Mouse (Mus musculus): ENCODE results near the gene Znrd1as. TPM values are rescaled to one million over a fixed set of nuclear protein-coding genes. Genes with fewer than 3 reads are reported as not detected.

Gene Znrd1as
- total RNA-seq (2015), result 3.3 and 5.5 TPM in 2 replicates
- 6.2 and 8.6 TPM in 2 replicates for total RNA-seq (2017)

DNA sequence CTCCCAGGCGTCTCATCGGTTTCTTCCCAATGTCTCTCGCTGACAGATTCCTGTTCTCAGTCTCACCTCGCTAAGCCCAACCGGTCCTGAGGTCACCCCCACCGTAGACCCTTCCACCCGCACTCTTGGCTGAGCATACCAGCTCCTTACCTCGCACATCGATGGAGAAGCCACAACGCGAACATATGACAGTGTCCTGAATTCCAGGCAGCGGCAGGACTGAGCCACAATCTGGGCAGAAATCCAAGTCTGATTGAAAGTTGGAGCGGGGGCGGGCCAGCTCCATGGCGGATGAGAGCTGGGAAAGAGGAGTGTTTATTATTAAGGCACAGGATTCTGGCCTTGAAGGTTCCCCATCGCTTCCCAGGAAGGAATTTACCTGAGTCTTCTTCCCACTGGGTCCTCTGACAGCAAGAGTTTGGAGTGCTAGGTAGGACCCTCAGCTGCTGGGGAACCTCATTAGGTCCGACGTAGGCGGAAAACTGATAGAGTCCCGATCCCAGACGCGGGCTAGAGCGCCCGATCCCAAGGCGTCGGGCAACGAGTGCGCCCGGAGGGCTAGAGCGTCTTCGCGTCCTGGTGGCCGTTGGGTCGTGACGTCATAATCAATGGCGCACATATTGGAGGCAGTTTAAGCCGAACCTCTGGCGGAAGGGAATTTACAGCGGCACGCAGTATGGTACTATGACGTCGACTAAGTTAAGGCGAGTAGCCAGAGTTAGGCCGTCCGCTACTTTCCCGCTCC, at the start of gene Znrd1as, which contains the start of gene Znrd1:
Gene Znrd1as (plus strand): TSS at position 594 of the 745 bp plus-strand sequence.
Gene Znrd1 (minus strand): TSS at position 561 of the 745 bp plus-strand sequence.
- peak; percentile 99 for ATAC-seq (replicated peaks; ENCODE audit: poor library complexity)

DNA sequence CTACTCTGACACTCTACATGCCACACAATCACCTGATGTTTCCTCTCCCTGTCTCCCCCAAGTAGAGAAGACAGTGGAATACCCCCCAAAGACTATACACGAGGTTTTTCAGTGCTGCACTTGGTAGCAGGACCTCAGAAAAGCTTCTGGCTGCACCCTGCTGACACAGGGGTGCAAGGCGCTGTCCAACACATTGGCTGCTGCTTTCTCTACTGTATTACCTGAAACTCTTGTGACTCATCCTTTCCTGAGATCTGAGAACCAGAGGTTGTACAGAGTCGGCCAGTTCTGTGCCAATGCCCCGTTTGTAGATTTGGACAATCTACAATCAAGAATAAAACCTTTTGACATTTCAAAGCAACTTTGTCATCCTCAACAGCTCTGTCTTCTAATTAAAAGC, 48.6 kb upstream of the Znrd1as start:
- no peak for ATAC-seq (replicated peaks; ENCODE audit: poor library complexity)

DNA sequence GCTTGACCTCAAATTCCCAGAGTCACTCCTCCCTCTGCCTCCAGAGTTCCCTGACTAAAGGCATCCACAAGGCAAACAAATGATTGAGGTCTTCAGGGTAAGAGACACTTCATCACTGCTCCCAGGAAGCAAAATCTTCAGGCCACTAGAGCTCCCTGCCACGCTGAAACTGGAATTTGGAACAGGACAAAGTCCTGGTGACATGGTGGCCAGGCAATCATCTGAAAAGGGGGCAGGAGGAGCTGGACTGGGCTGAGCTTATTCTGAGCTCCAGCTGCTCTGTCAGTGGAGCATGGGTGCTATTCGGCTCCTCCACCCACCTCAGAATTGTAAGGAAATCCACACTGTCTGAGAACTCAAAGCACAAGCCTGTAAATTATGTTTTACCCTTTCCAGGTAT, 46.4 kb upstream of the Znrd1as start:
- no peak for ATAC-seq (replicated peaks; ENCODE audit: poor library complexity)

- ATAC-seq (replicated peaks; ENCODE audit: poor library complexity), result peak; percentile 90
Measured at GRCm38 (mm10) chr17:36914108-36914507, 44.3 kb upstream of the Znrd1as start.

GRCm38 (mm10) chr17:36915076-36915475, 43.3 kb upstream of the Znrd1as start:
- peak; percentile 90 for ATAC-seq (replicated peaks; ENCODE audit: poor library complexity)

DNA sequence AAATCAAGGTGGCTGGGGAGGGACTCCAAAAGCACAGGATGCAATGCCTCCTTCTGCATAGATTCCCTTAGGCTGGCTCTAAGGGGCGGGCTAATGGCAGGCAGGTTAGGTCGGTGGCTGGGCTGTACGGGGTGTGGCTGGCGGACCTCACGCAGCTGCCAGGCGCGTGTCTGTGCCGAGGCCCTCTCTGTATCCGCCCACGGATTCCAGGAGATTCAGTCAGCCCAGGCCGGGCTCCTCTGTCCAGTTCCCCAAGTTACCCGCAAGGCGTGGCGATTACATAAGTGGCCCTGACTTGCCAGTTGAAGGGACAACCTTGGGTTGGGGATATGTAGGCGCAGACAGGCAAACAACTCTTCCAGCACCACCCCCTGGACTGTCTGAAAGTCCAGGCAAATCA, 38.2 kb upstream of the Znrd1as start:
- no peak for ATAC-seq (replicated peaks; ENCODE audit: poor library complexity)

- ATAC-seq (replicated peaks; ENCODE audit: poor library complexity), result no peak
Measured at GRCm38 (mm10) chr17:36922715-36923114, 35.7 kb upstream of the Znrd1as start.

DNA sequence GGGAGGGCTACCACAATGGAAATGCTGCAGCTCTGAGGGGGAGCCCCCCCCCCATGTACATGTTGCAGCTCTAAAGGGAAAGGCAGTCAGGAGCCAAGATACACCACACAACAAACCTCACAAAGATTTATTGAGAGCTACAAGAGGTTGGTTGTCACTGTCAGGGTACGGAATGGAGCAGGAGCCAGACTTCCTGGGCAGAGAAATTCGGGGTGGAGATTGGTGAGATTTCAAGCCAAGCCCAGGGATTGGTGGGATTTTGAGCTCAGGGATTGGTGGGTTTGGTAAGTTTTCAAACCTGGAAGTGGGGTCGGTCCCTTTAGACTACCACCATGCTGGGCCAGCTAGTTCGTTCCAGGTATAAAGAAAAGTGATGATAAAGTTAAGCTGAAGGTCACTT, 34.9 kb upstream of the Znrd1as start:
- no peak for ATAC-seq (replicated peaks; ENCODE audit: poor library complexity)

DNA sequence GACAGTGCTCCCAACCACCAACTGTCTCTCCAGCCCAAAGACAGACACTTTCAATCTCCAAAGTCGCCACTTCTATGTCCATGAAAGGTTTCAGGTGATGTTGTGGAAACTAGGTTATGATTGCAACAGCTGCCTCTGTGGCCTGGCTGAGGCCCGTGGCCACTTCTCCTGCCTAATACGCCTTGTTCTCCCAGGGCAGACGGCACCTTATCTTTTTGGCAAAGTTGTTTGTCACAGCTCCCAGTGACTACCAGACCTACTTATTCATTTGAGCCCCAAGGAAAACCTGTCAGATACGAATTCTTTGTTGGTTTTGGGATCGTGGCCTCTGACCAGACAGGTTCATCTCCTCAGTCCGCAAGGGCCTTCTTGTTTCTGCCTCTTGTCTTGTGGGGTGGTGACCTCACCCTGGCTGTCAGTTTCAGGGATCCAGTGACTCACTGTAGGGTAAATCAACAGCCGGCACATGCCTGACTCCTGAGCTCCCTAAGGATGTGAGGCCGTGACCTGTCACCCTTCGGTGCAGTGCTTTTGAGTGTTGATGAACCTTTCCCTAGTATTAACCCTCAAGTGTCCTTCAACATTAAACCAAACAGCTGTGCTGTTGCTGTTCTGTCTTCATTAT, 30.8 kb upstream of the Znrd1as start:
- ATAC-seq (replicated peaks; ENCODE audit: poor library complexity), result no peak

- ATAC-seq (replicated peaks; ENCODE audit: poor library complexity), result no peak
Measured at GRCm38 (mm10) chr17:36929236-36929932, 29.0 kb upstream of the Znrd1as start.

- ATAC-seq (replicated peaks; ENCODE audit: poor library complexity), result no peak
Measured at GRCm38 (mm10) chr17:36930233-36930632, 28.2 kb upstream of the Znrd1as start.

DNA sequence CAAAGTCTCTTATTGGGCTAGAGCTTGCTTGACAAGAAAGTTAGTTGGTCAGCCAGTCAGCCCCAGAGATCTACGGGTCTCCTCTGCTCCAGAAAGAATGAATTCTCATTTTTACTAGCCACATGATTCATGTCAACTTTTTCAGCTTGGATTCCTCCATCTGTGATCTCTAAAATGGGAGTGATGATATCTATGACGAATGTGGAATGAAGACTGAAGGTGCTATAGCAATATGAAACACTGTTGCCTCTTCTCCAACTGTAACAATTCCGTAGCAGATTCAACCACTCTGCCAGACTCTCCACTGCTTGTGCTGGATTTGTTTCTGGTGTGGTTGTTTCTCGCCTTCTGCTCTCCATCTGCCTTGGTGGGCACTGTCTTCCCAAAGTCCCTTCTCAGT, 27.3 kb upstream of the Znrd1as start:
- ATAC-seq (replicated peaks; ENCODE audit: poor library complexity), result no peak

DNA sequence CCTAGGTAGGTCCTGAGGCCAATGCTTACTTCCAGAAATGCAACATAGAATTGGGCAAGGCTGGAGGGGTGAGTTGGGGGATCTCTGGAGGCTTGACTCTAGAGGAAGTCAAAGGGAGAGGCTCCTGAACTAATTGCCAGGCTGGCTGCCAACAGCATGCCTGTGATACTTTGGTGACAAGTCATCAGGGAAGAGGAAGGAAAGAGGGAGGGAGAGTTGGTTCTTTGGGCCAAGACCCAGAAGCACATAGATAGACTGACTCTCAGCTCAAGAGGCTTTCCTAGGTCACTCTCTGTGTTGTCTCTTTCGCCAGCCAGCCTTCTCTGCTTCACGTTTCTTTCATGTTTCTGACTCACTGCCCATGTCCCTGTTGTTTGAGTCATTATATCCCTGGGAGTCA, 26.6 kb upstream of the Znrd1as start:
- no peak for ATAC-seq (replicated peaks; ENCODE audit: poor library complexity)

DNA sequence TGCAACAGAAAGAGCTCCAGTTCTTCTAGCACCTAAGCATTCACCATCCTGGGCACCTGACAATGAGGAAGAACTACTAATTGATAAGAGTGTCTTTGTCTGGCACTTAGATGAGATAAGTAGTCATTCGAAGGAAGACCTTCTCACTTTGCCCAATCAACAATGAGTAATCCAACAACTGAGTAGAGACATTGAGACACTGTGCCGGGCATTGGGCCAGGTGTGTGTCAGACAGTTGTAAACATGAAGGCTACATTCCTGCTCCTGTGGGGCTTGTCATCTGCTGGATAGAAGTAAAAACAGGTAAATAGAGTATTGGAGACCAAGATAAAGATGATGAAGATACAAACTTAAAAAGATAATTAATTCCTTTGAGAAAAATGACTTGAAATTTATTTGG, 20.3 kb upstream of the Znrd1as start:
- ATAC-seq (replicated peaks; ENCODE audit: poor library complexity), result no peak

GRCm38 (mm10) chr17:36942391-36942790, 16.0 kb upstream of the Znrd1as start:
- ATAC-seq (replicated peaks; ENCODE audit: poor library complexity), result peak; percentile 18

DNA sequence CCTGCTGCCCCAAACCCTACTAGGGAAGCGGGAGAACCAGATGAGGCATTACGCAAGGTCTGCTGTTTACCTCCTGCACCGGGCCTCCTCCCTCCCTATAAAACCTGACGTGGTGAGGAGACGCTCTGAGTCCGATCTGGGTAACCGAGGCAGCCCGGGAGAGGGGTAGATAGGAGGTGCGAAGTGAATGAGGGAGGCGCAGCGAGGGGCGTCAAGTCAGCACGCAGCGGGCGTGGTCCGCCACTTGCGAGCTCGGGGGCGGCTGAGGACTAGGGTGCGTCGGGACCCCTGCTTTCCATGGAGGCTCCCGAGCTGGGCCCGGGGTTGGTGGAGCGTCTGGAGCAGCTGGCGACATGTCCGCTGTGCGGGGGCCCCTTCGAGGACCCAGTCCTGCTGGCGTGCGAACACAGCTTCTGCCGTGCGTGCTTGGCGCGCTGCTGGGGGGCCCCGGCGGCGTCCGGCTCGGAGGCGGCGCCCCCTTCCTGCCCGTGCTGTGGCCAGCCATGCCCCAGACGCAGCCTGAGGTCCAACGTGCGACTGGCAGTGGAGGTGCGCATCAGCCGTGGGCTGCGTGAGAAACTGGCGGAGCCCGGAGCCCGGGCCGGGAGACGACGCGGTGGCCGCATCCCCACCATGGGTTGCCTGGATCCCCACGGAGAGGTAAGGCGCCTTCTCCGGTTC, 15.5 kb upstream of the Znrd1as start, which contains the start of gene Rnf39:
Gene Rnf39 (plus strand): TSS at position 128 of the 681 bp plus-strand sequence.
- ATAC-seq (replicated peaks; ENCODE audit: poor library complexity), result peak; percentile 27

GRCm38 (mm10) chr17:36943691-36944090, 14.7 kb upstream of the Znrd1as start:
- ATAC-seq (replicated peaks; ENCODE audit: poor library complexity), result no peak

- no peak for ATAC-seq (replicated peaks; ENCODE audit: poor library complexity)
Measured at GRCm38 (mm10) chr17:36944121-36944775, 14.1 kb upstream of the Znrd1as start.

- peak; percentile 7; the same call in 1 of the 2 replicates for ATAC-seq (replicated peaks; ENCODE audit: poor library complexity)
Measured at GRCm38 (mm10) chr17:36947051-36947819, 11.2 kb upstream of the Znrd1as start.

- ATAC-seq (replicated peaks; ENCODE audit: poor library complexity), result no peak
Measured at GRCm38 (mm10) chr17:36948286-36948685, 10.1 kb upstream of the Znrd1as start.
